Mouse (Mus musculus) liver, embryonic 15.5 days (tissue): ENCODE data around the gene Sdc1. TPM values are rescaled to one million over a fixed set of nuclear protein-coding genes. Genes with fewer than 3 reads are reported as not detected.

ENCODE experiments used
- ATAC-seq: fragments of 200-750 bp; cut with Nextera tagmentation; 2 replicates; pipeline ENCODE4 v1.8.0; 2017; ENCODE audit warnings: moderate number of reproducible peaks, mild to moderate bottlenecking, moderate library complexity; ENCODE audit not compliant: insufficient read depth
- H3K27ac ChIP-seq: fragments of 300-500 bp; sonication (generic); replicated peaks from 2 replicates; pipeline ENCODE4 v1.5.1; 2015; ENCODE audit warnings: mild to moderate bottlenecking, inconsistent platforms
- H3K27me3 ChIP-seq: fragments of 300-500 bp; sonication (generic); 2 replicates; pipeline ENCODE4 v1.6.1; 2015; ENCODE audit warnings: mild to moderate bottlenecking, inconsistent platforms
- H3K36me3 ChIP-seq: fragments of 300-500 bp; sonication (generic); replicated peaks from 2 replicates; pipeline ENCODE4 v1.6.1; 2015; ENCODE audit warnings: moderate library complexity, mild to moderate bottlenecking, inconsistent platforms
- H3K4me1 ChIP-seq: fragments of 300-500 bp; sonication (generic); replicated peaks from 2 replicates; pipeline ENCODE4 v1.6.1; 2015; ENCODE audit warnings: inconsistent platforms
- H3K4me2 ChIP-seq: fragments of 300-500 bp; sonication (generic); 2 replicates; pipeline ENCODE4 v1.6.1; 2015; ENCODE audit warnings: moderate library complexity, mild to moderate bottlenecking, inconsistent platforms
- H3K4me3 ChIP-seq: fragments of 300-500 bp; sonication (generic); replicated peaks from 2 replicates; pipeline ENCODE4 v1.5.1; 2015; ENCODE audit warnings: mild to moderate bottlenecking, inconsistent platforms
- H3K9ac ChIP-seq: fragments of 300-500 bp; sonication (generic); 2 replicates; pipeline ENCODE4 v1.6.1; 2015; ENCODE audit warnings: moderate library complexity, mild to moderate bottlenecking, inconsistent platforms
- H3K9me3 ChIP-seq: fragments of 300-500 bp; sonication (generic); replicated peaks from 2 replicates; pipeline ENCODE4 v1.6.1; 2016; ENCODE audit warnings: inconsistent platforms
- WGBS: fragments of 180-500 bp; shearing (Covaris S2); methylation state at CpG from one replicate; pipeline ENCODE4 v1.1.7; 2015; ENCODE audit warnings: mixed read lengths; ENCODE audit not compliant: insufficient replicate concordance; 5-methylcytosine and 5-hydroxymethylcytosine counted together
- polyA plus RNA-seq: library from polyadenylated mRNA; unstranded; fragments of >200 nt; fragmentation: Nextera tagmentation; extraction: Ambion mirVana; gene quantifications from 2 replicates; pipeline ENCODE4 v1.2.1, GENCODE M21; 2015

Sdc1 gene
- polyA plus RNA-seq, 1 experiment from 2014 or later = 23.3 TPM

DNA sequence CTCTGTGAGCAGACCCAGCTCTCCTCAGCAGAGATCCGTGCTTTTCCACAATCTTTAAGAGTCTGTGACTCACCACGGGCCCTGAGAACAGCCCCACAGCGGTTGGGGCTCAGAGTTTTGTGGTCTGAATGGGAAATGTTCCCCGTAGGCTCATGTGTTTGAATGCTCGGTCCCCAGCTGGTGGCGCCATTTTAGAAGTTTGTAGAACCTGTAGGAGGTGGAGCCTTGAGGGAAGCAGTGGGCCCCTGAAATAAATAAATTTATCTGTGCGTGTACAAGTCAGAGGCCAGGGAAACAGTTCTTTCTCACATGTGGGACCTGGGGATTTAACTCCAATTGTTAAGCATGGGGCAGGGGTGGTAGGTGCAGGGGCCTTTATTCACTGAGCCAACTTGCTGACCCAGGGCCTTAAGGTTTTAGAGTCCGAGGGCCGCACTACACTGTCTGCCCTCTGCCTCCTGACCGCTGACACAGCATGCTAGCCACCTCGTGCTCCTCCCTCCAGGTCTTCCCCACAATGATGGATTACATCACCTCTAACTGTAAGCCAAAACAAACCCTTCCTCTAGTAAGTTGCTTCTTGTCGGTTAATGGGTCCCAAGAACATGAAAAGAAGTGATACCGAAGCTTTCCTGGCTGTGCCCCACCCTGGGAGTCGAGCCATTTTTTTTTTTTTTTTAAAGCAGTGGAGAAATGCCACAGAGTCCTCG, 6.7 kb upstream of the Sdc1 start:
- no peaks in the 10 kb centered on the region for H3K9me3 ChIP-seq
- no peak overlapping the region for H3K4me2 ChIP-seq
- no peak for ATAC-seq
- 0 out of 2 replicates have a peak, but pooled peaks cover 4% of the 10 kb centered on the region for H3K4me1 ChIP-seq
- no peaks in the 10 kb centered on the region for H3K27me3 ChIP-seq
- no peak overlapping the region for H3K9ac ChIP-seq
- H3K27ac ChIP-seq = no peak overlapping the region
- H3K36me3 ChIP-seq = no peaks in the 10 kb centered on the region
- WGBS = 67% methylated on average over 15 of the region's 15 CpGs
- no peak overlapping the region for H3K4me3 ChIP-seq

DNA sequence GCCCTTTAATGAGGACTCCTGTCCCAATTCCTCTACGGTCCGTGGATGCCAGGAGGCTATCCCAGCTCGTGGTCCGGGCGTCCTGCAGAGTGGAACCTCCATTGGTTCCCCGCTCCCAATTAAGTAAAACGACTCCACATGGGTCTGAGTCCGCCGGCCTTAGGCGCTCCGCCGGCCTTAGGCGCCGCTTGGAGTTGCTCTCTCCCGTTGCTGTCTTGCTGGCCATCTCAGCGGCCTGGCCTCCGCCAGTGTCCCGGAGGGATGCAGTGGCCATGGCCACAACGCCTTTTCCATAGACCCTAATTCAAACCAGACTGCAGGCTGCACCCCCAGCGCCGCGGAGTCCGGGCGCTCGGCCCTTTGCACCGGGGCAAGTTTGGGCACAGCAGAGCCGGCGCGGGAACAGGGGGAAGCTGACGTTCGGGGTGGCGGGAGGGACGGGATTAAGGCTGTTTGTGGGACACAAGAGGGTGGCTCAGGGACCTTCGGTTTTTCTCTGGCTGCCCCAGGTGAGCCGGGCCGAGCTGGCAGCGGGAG, 789 bp downstream of the Sdc1 start:
- H3K4me3 ChIP-seq = peak overlapping the region; percentile 65
- H3K4me2 ChIP-seq = peak overlapping the region; percentile 89
- H3K27ac ChIP-seq = peak overlapping the region; percentile 51; the same call in 1 of the 2 replicates
- no peaks in the 10 kb centered on the region for H3K36me3 ChIP-seq
- peaks cover 49% of the 10 kb centered on the region for H3K4me1 ChIP-seq
- H3K9ac ChIP-seq = peak overlapping the region; percentile 58
- peak; percentile 19; the same call in 1 of the 2 replicates for ATAC-seq
- H3K27me3 ChIP-seq = peaks cover 46% of the 10 kb centered on the region
- under 1% methylated on average over 37 of the region's 37 CpGs for WGBS
- H3K9me3 ChIP-seq = no peaks in the 10 kb centered on the region

DNA sequence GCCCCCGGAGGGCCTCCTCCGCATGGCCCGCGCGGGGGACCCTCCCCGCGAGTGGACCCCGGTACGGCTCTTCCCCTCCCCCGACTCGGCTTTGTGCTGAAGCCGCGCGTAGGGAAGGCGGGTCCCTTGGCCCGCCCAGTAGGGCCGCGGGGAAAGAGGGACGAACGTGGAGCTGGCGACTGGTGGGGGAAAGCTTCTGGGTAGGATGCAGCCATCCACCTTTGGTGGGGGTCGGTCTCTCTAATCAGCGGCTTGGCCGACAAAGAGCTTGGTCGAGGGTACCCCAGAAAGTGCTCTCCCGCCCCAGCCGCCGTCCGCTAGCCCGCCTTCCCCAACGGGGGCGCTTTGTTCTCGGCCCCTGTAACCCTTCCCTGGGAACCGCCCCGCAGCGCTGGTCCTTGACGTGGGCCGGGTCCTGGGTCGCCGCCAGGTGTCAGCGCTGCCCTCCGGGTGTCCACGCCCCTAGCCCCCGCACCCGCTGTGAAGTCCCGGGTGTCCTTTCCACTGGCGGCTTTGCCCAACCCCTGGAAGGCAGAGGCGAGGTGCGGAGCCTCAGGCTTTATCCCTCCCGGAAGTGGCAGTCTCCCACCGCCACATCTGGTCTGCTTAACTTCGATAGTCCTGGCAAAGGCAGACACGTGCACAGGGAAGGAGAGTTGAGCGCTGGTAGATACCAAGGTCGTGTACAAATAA, 1.5 kb downstream of the Sdc1 start:
- under 1% methylated on average over 55 of the region's 55 CpGs for WGBS
- peaks cover 46% of the 10 kb centered on the region for H3K27me3 ChIP-seq
- H3K36me3 ChIP-seq = no peaks in the 10 kb centered on the region
- peak overlapping the region; percentile 65 for H3K4me3 ChIP-seq
- peaks cover 49% of the 10 kb centered on the region for H3K4me1 ChIP-seq
- H3K4me2 ChIP-seq = peak overlapping the region; percentile 89
- 0 out of 2 replicates have a peak, but pooled peaks have one; percentile 19 for ATAC-seq
- H3K27ac ChIP-seq = no peak overlapping the region
- no peaks in the 10 kb centered on the region for H3K9me3 ChIP-seq
- peak overlapping the region; percentile 58 for H3K9ac ChIP-seq

DNA sequence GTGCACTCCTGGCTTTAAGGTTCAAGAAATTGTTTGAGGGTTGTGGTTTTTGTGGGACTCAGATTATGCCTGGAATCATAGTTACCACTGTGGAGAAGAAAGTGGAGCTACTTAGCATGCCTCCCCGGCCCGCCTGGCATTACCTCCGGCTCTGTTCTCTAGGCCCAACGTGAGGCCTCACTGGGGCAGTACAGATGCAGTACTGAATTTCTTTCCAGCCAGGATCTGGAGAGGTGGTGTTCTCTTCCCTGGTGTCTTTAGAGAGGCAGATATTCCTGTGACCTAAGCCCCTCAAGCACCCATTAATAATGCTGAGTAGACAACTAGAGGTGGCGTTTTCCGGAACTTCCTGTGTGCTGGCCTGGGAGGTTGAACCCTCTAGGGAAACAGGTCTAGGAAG, 2.2 kb downstream of the Sdc1 start:
- ATAC-seq = no peak
- Histone ChIP-seq H3K36me3 (no peaks in the 10 kb centered on the region), H3K27me3 (peaks cover 46% of the 10 kb centered on the region), H3K4me3 (peak overlapping the region; percentile 65; the same call in 1 of the 2 replicates), H3K4me2 (peak overlapping the region; percentile 89), H3K27ac (no peak overlapping the region), H3K9me3 (no peaks in the 10 kb centered on the region), H3K9ac (0 out of 2 replicates have a peak overlapping the region, but pooled peaks have one; percentile 58), H3K4me1 (peaks cover 55% of the 10 kb centered on the region)
- 60% methylated on average over 6 of the region's 6 CpGs for WGBS

DNA sequence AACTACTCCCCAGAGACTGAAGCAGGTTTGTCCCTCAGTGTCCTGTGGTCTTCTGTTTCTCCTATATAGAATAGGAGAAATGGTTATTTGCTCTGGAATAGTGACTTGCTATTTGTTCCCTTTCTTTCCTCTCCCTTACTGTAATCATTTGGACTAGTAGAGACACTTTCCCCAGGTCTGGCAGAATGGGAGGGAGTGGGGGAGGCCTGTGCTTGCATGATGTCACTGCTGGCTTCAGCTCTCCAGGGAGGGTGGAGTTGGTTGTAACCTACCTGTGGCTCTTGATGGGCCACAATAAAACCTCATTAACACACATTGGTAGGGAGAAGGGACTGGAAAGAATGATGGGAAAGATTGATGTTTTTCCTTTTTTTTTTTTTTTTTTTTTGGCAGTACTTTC, 3.1 kb downstream of the Sdc1 start:
- ATAC-seq = no peak
- H3K9ac ChIP-seq = no peak overlapping the region
- H3K9me3 ChIP-seq = no peaks in the 10 kb centered on the region
- H3K27ac ChIP-seq = no peak overlapping the region
- no peak overlapping the region for H3K4me3 ChIP-seq
- H3K4me1 ChIP-seq = peaks cover 55% of the 10 kb centered on the region
- H3K36me3 ChIP-seq = no peaks in the 10 kb centered on the region
- H3K27me3 ChIP-seq = peaks cover 46% of the 10 kb centered on the region
- no peak overlapping the region for H3K4me2 ChIP-seq

DNA sequence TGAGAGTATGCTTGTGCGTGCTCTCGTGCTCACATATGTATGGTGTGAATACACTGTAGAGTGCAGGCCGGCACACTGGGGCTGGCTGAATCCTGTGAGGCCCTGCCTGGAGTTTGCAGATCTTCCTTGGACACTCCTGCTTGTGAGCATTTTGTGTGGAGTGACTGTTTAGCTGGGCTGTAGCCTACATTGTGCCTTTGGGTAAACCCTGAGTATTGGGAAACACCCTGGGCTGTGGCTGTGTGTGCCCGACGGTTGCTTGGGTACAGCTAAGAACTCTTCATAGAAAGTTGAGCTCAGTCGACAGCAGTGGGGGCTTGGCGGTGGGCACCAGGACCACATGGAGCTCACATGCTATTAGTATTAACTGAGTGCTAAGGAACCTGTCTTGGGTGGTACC, 5.1 kb downstream of the Sdc1 start:
- H3K9me3 ChIP-seq = no peaks in the 10 kb centered on the region
- H3K9ac ChIP-seq = no peak overlapping the region
- WGBS = 69% methylated on average over 7 of the region's 7 CpGs
- H3K4me3 ChIP-seq = no peak overlapping the region
- H3K27me3 ChIP-seq = peaks cover 29% of the 10 kb centered on the region
- no peak for ATAC-seq
- H3K4me1 ChIP-seq = peaks cover 61% of the 10 kb centered on the region
- H3K27ac ChIP-seq = no peak overlapping the region
- no peaks in the 10 kb centered on the region for H3K36me3 ChIP-seq
- H3K4me2 ChIP-seq = no peak overlapping the region

DNA sequence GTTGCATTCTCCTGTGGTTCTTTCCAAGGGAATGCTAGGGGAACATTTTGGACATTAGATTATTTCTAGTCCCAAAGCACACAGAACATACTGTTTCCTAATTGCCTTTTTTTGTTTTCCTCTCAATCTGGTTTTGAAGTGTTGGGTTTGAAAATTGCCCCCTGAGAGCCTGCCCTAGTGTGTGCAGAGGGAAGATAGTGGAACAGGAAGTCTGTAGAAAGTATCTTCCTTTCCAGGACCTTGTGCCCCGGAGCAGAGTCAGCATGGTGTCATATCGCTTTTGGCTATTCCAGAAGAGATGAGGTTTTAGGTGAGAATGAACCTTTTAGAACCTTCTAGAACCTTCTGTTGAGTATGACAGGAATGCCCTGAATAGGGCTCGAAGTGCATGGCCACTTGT, 5.6 kb downstream of the Sdc1 start:
- no peak overlapping the region for H3K27ac ChIP-seq
- ATAC-seq = no peak
- H3K4me1 ChIP-seq = peaks cover 60% of the 10 kb centered on the region

DNA sequence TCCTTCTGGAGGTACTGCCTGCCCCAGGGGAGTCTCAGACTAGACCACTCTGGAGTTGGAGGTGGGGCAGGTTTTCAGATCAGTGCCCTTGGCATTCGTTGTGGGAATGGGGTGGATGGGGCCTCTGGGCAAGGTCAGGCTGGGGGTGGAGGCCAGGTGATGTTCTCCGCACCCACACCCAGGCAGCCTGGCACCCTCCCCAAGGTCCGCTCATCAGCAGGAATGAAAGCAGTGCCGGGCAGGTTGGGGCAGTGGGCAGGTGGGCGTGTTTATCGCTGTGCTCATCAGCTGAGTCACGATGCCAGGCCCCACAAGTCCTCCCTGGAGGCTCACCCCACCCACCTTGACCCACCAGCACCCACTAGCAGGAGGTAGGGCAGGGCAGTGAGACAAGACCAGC, 7.0 kb downstream of the Sdc1 start:
- Histone ChIP-seq H3K9ac (no peak overlapping the region), H3K4me1 (peaks cover 58% of the 10 kb centered on the region), H3K4me2 (no peak overlapping the region), H3K4me3 (no peak overlapping the region), H3K27ac (no peak overlapping the region), H3K36me3 (no peaks in the 10 kb centered on the region), H3K27me3 (peaks cover 10% of the 10 kb centered on the region), H3K9me3 (no peaks in the 10 kb centered on the region)
- 73% methylated on average over 7 of the region's 7 CpGs for whole genome bisulfite sequencing
- ATAC-seq = no peak

More for the DNA sequence above, 5.6 kb downstream of the Sdc1 start:
- Histone ChIP-seq H3K36me3 (no peaks in the 10 kb centered on the region), H3K27me3 (peaks cover 24% of the 10 kb centered on the region), H3K9me3 (no peaks in the 10 kb centered on the region), H3K4me3 (no peak overlapping the region), H3K9ac (no peak overlapping the region), H3K4me2 (no peak overlapping the region)
- WGBS = 23% methylated on average over 3 of the region's 3 CpGs

DNA sequence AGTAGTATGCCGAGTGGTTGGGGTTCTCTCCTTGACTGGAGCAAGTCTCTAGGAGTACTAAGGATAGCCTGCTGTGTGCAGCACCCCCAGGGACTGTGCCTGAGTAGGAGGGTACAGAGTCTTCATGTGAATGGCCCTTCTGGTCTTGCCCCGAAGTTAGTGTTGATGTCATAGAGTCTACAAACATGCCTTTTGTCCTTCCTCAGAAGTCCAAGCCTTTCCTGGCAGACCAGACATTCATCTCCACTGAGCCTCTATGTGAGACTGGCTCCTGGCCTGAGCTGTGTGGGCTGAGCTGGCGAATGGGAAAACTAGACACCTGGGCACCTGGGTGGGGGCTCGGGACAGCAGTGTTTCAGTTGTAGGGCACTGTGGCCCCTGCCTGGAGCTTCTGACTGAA, 8.7 kb downstream of the Sdc1 start:
- H3K4me3 ChIP-seq = no peak overlapping the region
- no peak overlapping the region for H3K4me2 ChIP-seq
- no peaks in the 10 kb centered on the region for H3K36me3 ChIP-seq
- no peak for ATAC-seq
- WGBS = 57% methylated on average over 4 of the region's 4 CpGs
- no peaks in the 10 kb centered on the region for H3K9me3 ChIP-seq
- H3K27me3 ChIP-seq = no peaks in the 10 kb centered on the region
- H3K27ac ChIP-seq = 0 out of 2 replicates have a peak overlapping the region, but pooled peaks have one; percentile 1
- H3K4me1 ChIP-seq = peaks cover 58% of the 10 kb centered on the region
- H3K9ac ChIP-seq = no peak overlapping the region

DNA sequence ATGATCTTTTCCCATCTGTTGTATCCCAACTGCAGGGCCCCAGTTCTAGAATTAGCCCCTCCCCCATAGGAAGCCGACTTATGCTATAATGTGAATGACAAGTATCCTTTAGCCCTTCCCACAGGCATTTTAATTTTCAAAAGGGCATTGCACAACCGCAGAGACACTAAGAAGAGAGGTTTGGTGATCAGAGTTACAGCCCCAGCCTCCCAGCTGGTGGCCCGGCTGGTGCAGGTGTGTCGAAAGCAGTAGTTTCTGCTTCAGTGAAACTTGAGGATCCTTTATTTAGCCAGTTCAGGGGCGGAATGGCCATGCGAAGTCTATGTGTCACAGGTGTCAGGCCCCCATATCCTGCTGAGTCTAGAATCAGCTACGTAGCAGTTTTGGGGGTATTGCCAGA, 10.0 kb downstream of the Sdc1 start:
- H3K9ac ChIP-seq = no peak overlapping the region
- H3K4me2 ChIP-seq = no peak overlapping the region
- no peak overlapping the region for H3K4me3 ChIP-seq
- H3K27ac ChIP-seq = no peak overlapping the region
- H3K9me3 ChIP-seq = no peaks in the 10 kb centered on the region
- 59% methylated on average over 7 of the region's 7 CpGs for WGBS
- no peaks in the 10 kb centered on the region for H3K27me3 ChIP-seq
- H3K4me1 ChIP-seq = peaks cover 50% of the 10 kb centered on the region
- H3K36me3 ChIP-seq = no peaks in the 10 kb centered on the region
- no peak for ATAC-seq

DNA sequence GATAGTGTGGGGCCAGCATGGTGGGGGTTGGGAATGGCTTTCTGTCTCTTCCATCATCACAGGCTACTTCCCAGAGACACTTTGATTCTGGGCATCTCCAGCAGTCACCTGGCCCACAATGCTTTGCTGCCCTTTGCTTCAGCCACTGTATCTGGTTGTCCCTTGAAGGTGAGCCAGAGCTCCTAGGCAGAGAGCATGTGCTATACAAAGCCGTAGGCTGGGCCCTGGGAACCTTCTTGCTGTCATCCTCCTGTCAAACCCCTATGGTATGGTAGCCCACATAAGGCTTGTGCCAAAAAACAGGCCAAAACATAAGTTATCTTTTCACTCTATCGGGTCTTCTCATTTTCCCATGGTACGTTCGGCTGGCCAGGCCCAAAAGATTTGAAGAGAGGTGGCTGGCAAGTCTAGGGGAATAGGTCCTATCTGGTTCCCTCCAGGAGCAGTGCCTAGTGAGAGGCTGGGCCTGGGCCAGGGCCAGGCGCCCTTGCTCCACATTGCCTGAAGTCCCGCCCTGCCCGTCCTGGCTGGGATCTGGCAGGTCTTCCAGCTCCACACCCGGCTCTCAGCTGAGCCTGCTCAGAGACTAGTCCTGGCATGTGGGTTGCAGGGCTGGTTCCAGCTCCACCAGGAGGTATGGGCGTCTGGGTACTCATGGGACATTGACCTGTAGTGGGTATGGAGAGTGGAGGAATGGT, 10.7 kb downstream of the Sdc1 start:
- H3K9ac ChIP-seq = no peak overlapping the region
- no peaks in the 10 kb centered on the region for H3K36me3 ChIP-seq
- no peak overlapping the region for H3K27ac ChIP-seq
- no peak overlapping the region for H3K4me2 ChIP-seq
- 64% methylated on average over 9 of the region's 9 CpGs for WGBS
- ATAC-seq = peak; percentile 38; the same call in 1 of the 2 replicates
- H3K4me3 ChIP-seq = no peak overlapping the region
- H3K27me3 ChIP-seq = no peaks in the 10 kb centered on the region
- no peaks in the 10 kb centered on the region for H3K9me3 ChIP-seq
- H3K4me1 ChIP-seq = peaks cover 51% of the 10 kb centered on the region
